Mouse (Mus musculus) cerebellum, adult 2 months (tissue): ENCODE measurements around the gene Sumf1.

Experiments
- CTCF ChIP-seq: fragments of 200-500 bp; IDR thresholded peaks from 2 replicates; pipeline ENCODE4 v1.5.1; 2011; ENCODE audit warnings: low read depth, mild to moderate bottlenecking, control low read depth, low read length, moderate library complexity, borderline replicate concordance; ENCODE audit not compliant: insufficient read depth
- POLR2A ChIP-seq: fragments of 200-500 bp; IDR thresholded peaks from 2 replicates; pipeline ENCODE4 v1.6.1; 2011; ENCODE audit warnings: low read length, control low read depth, borderline replicate concordance; ENCODE audit not compliant: insufficient read depth

DNA sequence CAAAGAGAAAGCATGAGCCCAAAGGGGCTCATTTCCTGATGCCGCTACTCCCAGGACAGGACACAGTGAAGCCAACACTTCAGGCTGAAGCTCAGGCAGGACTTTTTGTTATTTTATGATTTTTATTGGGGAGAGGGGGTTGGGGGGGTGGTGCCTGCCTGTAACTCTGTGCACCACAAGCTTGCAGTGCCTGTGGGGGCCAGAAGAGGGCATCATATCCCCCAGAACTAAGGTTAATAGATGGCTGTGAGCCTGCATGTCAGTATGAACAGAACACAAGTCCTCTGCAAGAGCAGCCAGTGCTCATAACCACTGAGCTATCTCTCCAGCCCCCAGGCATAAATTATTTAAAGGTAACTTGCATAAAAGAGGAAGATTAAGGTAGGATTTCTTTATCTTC lies 13.2 kb downstream of the Sumf1 start:
- TF ChIP-seq POLR2A, result no peak
- TF ChIP-seq CTCF, result no peak
